Mouse (Mus musculus): ENCODE measurements around the gene Asb15. TPM values are rescaled to one million over a fixed set of nuclear protein-coding genes. Genes with fewer than 3 reads are reported as not detected.

The Asb15 gene
- total RNA-seq, 2 experiments from 2014 or later, result not detected

- intact Hi-C loops (cut with DNase I), result no loop called here
These were observed 77.7 kb downstream of the Asb15 start for GRCm38 (mm10) chr6:24605631-24606030.

GRCm38 (mm10) chr6:24606512-24606911, 78.6 kb downstream of the Asb15 start:
- no peak for DNase-seq
- intact Hi-C loops (cut with DNase I), result no loop called here

More at GRCm38 (mm10) chr6:24605631-24606030, 77.7 kb downstream of the Asb15 start:
- no peak for DNase-seq

- intact Hi-C loops (cut with DNase I), result no loop called here
- DNase-seq, result no peak
These were observed 79.6 kb downstream of the Asb15 start for GRCm38 (mm10) chr6:24607531-24607930.

DNA sequence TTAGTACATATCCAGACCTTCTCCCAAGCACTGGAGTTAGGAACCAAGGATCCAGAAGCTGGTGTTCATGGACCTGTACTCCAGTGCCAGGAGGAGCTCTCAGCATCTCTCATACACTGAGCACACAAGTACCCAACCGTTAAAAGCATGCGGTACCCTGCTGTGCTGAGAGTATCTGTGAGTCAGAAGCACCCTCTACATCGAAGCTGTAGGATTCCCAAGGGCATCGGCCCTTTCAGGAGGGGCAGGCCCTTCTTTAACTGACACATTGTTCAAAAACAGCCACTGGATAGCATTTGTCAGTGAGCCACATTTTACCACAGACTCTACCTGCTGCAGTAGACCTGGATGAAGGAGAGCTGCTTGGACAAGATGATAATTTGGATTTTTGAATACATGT, 80.2 kb downstream of the Asb15 start:
- intact Hi-C loops (cut with DNase I), result no loop called here
- no peak for DNase-seq

- no peak for DNase-seq
- intact Hi-C loops (cut with DNase I), result no loop called here
These were observed 80.7 kb downstream of the Asb15 start for GRCm38 (mm10) chr6:24608682-24609081.

DNA sequence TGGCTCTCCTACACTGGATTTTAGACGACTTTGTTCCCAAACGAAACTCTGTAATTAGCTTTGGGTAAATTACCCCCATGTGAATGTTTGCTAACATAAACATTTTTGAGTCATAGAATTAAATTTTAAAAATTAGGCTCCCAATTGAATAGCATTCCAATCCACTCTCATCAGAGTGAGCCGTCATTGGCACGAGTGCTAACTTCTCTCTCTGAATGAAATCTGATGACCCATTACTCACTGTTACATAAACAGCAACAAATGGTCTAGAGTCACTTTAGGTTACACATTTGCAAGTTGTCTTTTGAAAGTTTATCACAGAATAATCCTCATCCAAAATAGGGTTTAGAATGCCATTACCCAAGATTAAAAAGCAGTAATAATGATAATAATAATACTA, 81.6 kb downstream of the Asb15 start:
- intact Hi-C loops (cut with DNase I), result no loop called here
- DNase-seq, result no peak

GRCm38 (mm10) chr6:24610358-24610757, 82.4 kb downstream of the Asb15 start:
- intact Hi-C loops (cut with DNase I), result no loop called here
- no peak for DNase-seq

DNA sequence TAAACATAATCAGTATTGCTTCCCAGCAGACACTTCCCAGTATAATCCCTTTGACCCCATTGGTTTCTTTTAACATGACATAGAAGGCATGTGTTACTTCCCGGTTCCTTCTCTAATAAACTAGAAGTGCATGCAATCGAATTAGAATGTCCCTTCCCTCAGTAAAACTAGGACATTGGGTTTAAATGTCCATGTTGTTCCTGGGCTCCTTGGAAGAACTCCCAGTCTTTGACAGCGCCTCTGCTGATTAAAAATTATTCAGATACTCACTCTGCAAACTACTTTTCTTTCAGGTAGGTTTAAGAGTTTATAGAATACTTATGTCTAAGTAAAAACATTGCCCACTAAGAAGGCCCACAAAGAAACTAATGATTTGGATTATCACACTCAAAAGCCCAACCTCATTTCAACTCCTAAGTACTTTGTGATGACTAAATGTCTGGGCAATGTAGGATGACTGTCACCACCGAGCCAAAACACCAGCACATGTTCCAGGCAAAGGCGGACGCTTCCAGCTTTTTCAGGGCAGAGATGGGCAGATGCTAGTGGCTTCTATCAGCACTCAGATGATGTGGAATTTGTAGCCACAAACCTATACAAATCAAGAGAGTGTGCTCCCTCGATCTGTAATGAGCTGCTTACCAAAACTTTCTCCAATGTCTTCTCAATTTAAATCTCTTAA, 84.3 kb downstream of the Asb15 start:
- no peak for DNase-seq
- intact Hi-C loops (cut with DNase I), result no loop called here

- DNase-seq, result no peak
- intact Hi-C loops (cut with DNase I), result no loop called here
These were observed 85.4 kb downstream of the Asb15 start for GRCm38 (mm10) chr6:24613346-24613745.

- DNase-seq, result no peak
These were observed 86.0 kb downstream of the Asb15 start for GRCm38 (mm10) chr6:24613918-24614317.

GRCm38 (mm10) chr6:24616746-24617145, 88.8 kb downstream of the Asb15 start:
- intact Hi-C loops (cut with DNase I), result loop anchor here (5.0 kb wide), 1 partner anchor 84 kb away; no protein-coding TSS in a partner anchor
- peak; percentile 71 for DNase-seq

More at GRCm38 (mm10) chr6:24613918-24614317, 86.0 kb downstream of the Asb15 start:
- intact Hi-C loops (cut with DNase I), result no loop called here

GRCm38 (mm10) chr6:24619285-24620045, 91.5 kb downstream of the Asb15 start:
- intact Hi-C loops (cut with DNase I), result loop anchor here (5.0 to 10.0 kb wide), 2 partner anchors 87 to 1125 kb away; no protein-coding TSS in a partner anchor
- no peak for DNase-seq

GRCm38 (mm10) chr6:24620936-24621335, 93.0 kb downstream of the Asb15 start:
- intact Hi-C loops (cut with DNase I), result loop anchor here (10.0 kb wide), 1 partner anchor 1126 kb away; no protein-coding TSS in a partner anchor
- DNase-seq, result no peak

DNA sequence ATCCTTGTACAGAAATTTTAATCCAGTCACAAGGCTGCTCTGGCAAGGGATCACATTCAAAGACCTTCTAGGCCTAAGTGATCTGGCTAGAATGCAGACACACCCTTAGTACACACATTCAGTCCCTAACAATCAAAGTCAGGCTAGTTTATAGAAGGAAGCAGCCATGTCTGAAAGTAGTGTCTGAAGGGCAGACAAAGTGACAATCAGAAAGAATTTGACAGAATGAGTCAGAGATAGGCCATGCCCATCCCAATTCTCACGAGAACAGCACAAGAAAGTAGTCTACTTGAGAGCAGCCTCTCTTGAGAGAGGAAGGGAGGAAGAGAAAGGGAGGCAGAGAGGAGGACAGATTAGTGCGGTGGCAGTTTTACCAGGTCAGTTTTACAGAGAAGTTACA, 94.2 kb downstream of the Asb15 start:
- intact Hi-C loops (cut with DNase I), result loop anchor here (10.0 kb wide), 1 partner anchor 1127 kb away; no protein-coding TSS in a partner anchor
- no peak for DNase-seq

Other genes starting within 250 kb of the Asb15 start
- gene Iqub, start 13.1 kb upstream of the Asb15 start, total RNA-seq (2021), result under 1 TPM; 0.50 to 0.54 TPM
- 100 to 1,000 TPM; 182 to 193 TPM for gene Ndufa5, start 131 bp upstream of the Asb15 start, total RNA-seq (2021)
- gene Lmod2, start 69.6 kb downstream of the Asb15 start, total RNA-seq (2021), result not detected
- 10 to 100 TPM; 44.0 to 44.3 TPM for gene Wasl, start 136.9 kb downstream of the Asb15 start, total RNA-seq (2021)
- gene Hyal6, start 205.1 kb downstream of the Asb15 start, total RNA-seq (2021), result not detected
- not detected for gene Hyal4, start 220.2 kb downstream of the Asb15 start, total RNA-seq (2021)

Data from left cerebral cortex, postnatal 4 days (tissue).